Mouse (Mus musculus): Measurements from ENCODE around the gene Dyrk3. TPM values are rescaled to one million over a fixed set of nuclear protein-coding genes. Genes with fewer than 3 reads are reported as not detected.
A peak's percentile ranks its signal among the peaks of the same experiment; 100 is the strongest.

The Dyrk3 gene
- polyA plus RNA-seq, 1 experiment from 2014 or later = 4.3 TPM

- ATAC-seq (ENCODE audit: insufficient read depth) = peak; percentile 66
- no peak for TF ChIP-seq CTCF (IDR thresholded peaks at IDR 0.05; ENCODE audit: low read depth)
Measured at GRCm38 (mm10) chr1:131096803-131097699, 41.1 kb downstream of the Dyrk3 start.

GRCm38 (mm10) chr1:131096132-131096695 is 41.9 kb downstream of the Dyrk3 start:
- DNase-seq (peak; percentile 40), ATAC-seq (ENCODE audit: insufficient read depth) (no peak)
- Histone ChIP-seq H3K27ac (ENCODE audit: low read depth) (peak overlapping the region; percentile 95), H3K4me2 (peak overlapping the region; percentile 90), H3K4me1 (ENCODE audit: insufficient read depth) (peaks cover 19% of the 10 kb centered on the region), H3K4me3 (ENCODE audit: low read depth, low read length) (peak overlapping the region; percentile 96), H3K27me3 (ENCODE audit: insufficient read depth, low read length) (no peaks in the 10 kb centered on the region), H3K9ac (peak overlapping the region; percentile 91), H3K36me3 (ENCODE audit: insufficient read depth) (no peaks in the 10 kb centered on the region), H3K9me3 (ENCODE audit: low read depth, low read length) (no peaks in the 10 kb centered on the region)
- WGBS = 5% methylated on average over 9 of the region's 9 CpGs
- no peak for TF ChIP-seq CTCF (IDR thresholded peaks at IDR 0.05; ENCODE audit: low read depth)

More at GRCm38 (mm10) chr1:131096803-131097699, 41.1 kb downstream of the Dyrk3 start:
- under 1% methylated on average over 84 of the region's 98 CpGs for WGBS
- Histone ChIP-seq H3K27ac (ENCODE audit: low read depth) (peak overlapping the region; percentile 95), H3K4me2 (peak overlapping the region; percentile 90), H3K9ac (peak overlapping the region; percentile 91), H3K36me3 (ENCODE audit: insufficient read depth) (no peaks in the 10 kb centered on the region), H3K4me3 (ENCODE audit: low read depth, low read length) (peak overlapping the region; percentile 96), H3K9me3 (ENCODE audit: low read depth, low read length) (no peaks in the 10 kb centered on the region), H3K4me1 (ENCODE audit: insufficient read depth) (peaks cover 18% of the 10 kb centered on the region), H3K27me3 (ENCODE audit: insufficient read depth, low read length) (no peaks in the 10 kb centered on the region)
- peak; percentile 88 for DNase-seq

GRCm38 (mm10) chr1:131095574-131095973 is 42.6 kb downstream of the Dyrk3 start:
- Histone ChIP-seq H3K36me3 (ENCODE audit: insufficient read depth) (no peaks in the 10 kb centered on the region), H3K9me3 (ENCODE audit: low read depth, low read length) (no peaks in the 10 kb centered on the region), H3K4me3 (ENCODE audit: low read depth, low read length) (peak overlapping the region; percentile 96), H3K27me3 (ENCODE audit: insufficient read depth, low read length) (no peaks in the 10 kb centered on the region), H3K27ac (ENCODE audit: low read depth) (peak overlapping the region; percentile 95; the same call in 1 of the 2 replicates), H3K9ac (peak overlapping the region; percentile 91), H3K4me2 (peak overlapping the region; percentile 90), H3K4me1 (ENCODE audit: insufficient read depth) (peaks cover 25% of the 10 kb centered on the region)
- ATAC-seq (ENCODE audit: insufficient read depth) (no peak), DNase-seq (peak; percentile 68)
- no peak for TF ChIP-seq CTCF (IDR thresholded peaks at IDR 0.05; ENCODE audit: low read depth)
- WGBS = 16% methylated on average over 8 of the region's 8 CpGs

- 57% methylated on average over 8 of the region's 8 CpGs for WGBS
- no peak for ATAC-seq (ENCODE audit: insufficient read depth)
- no peak for TF ChIP-seq CTCF (IDR thresholded peaks at IDR 0.05; ENCODE audit: low read depth)
- H3K4me2 ChIP-seq = 0 out of 2 replicates have a peak overlapping the region, but pooled peaks have one; percentile 15
- H3K9ac ChIP-seq = no peak overlapping the region
- DNase-seq = no peak
- peaks cover 41% of the 10 kb centered on the region for H3K4me1 ChIP-seq (ENCODE audit: insufficient read depth)
- no peak overlapping the region for H3K4me3 ChIP-seq (ENCODE audit: low read depth, low read length)
- H3K36me3 ChIP-seq (ENCODE audit: insufficient read depth) = no peaks in the 10 kb centered on the region
- no peaks in the 10 kb centered on the region for H3K27me3 ChIP-seq (ENCODE audit: insufficient read depth, low read length)
- H3K27ac ChIP-seq (ENCODE audit: low read depth) = no peak overlapping the region
- H3K9me3 ChIP-seq (ENCODE audit: low read depth, low read length) = no peaks in the 10 kb centered on the region
Measured at GRCm38 (mm10) chr1:131093889-131094288, 44.3 kb downstream of the Dyrk3 start.

- no peak for TF ChIP-seq CTCF (IDR thresholded peaks at IDR 0.05; ENCODE audit: low read depth)
Measured at GRCm38 (mm10) chr1:131092846-131093245, 45.3 kb downstream of the Dyrk3 start.

GRCm38 (mm10) chr1:131092173-131092572 is 46.0 kb downstream of the Dyrk3 start:
- no peaks in the 10 kb centered on the region for H3K9me3 ChIP-seq (ENCODE audit: low read depth, low read length)
- H3K9ac ChIP-seq = no peak overlapping the region
- DNase-seq = no peak
- H3K4me3 ChIP-seq (ENCODE audit: low read depth, low read length) = no peak overlapping the region
- no peak overlapping the region for H3K4me2 ChIP-seq
- peaks cover 51% of the 10 kb centered on the region for H3K4me1 ChIP-seq (ENCODE audit: insufficient read depth)
- H3K27me3 ChIP-seq (ENCODE audit: insufficient read depth, low read length) = no peaks in the 10 kb centered on the region
- WGBS = 82% methylated on average over 3 of the region's 3 CpGs
- H3K27ac ChIP-seq (ENCODE audit: low read depth) = no peak overlapping the region
- no peaks in the 10 kb centered on the region for H3K36me3 ChIP-seq (ENCODE audit: insufficient read depth)
- no peak for ATAC-seq (ENCODE audit: insufficient read depth)
- no peak for TF ChIP-seq CTCF (IDR thresholded peaks at IDR 0.05; ENCODE audit: low read depth)

More at GRCm38 (mm10) chr1:131092846-131093245, 45.3 kb downstream of the Dyrk3 start:
- DNase-seq (no peak), ATAC-seq (ENCODE audit: insufficient read depth) (no peak)
- 94% methylated on average over 3 of the region's 3 CpGs for WGBS
- H3K36me3 ChIP-seq (ENCODE audit: insufficient read depth) = no peaks in the 10 kb centered on the region
- no peaks in the 10 kb centered on the region for H3K9me3 ChIP-seq (ENCODE audit: low read depth, low read length)
- no peaks in the 10 kb centered on the region for H3K27me3 ChIP-seq (ENCODE audit: insufficient read depth, low read length)
- no peak overlapping the region for H3K27ac ChIP-seq (ENCODE audit: low read depth)
- no peak overlapping the region for H3K4me3 ChIP-seq (ENCODE audit: low read depth, low read length)
- no peak overlapping the region for H3K9ac ChIP-seq
- no peak overlapping the region for H3K4me2 ChIP-seq
- peaks cover 48% of the 10 kb centered on the region for H3K4me1 ChIP-seq (ENCODE audit: insufficient read depth)

GRCm38 (mm10) chr1:131091481-131091880 is 46.7 kb downstream of the Dyrk3 start:
- H3K4me1 ChIP-seq (ENCODE audit: insufficient read depth) = peaks cover 58% of the 10 kb centered on the region
- no peaks in the 10 kb centered on the region for H3K9me3 ChIP-seq (ENCODE audit: low read depth, low read length)
- H3K4me3 ChIP-seq (ENCODE audit: low read depth, low read length) = no peak overlapping the region
- DNase-seq (no peak), ATAC-seq (ENCODE audit: insufficient read depth) (no peak)
- no peak for TF ChIP-seq CTCF (IDR thresholded peaks at IDR 0.05; ENCODE audit: low read depth)
- no peaks in the 10 kb centered on the region for H3K36me3 ChIP-seq (ENCODE audit: insufficient read depth)
- H3K9ac ChIP-seq = no peak overlapping the region
- no peaks in the 10 kb centered on the region for H3K27me3 ChIP-seq (ENCODE audit: insufficient read depth, low read length)
- WGBS = 75% methylated on average over 3 of the region's 3 CpGs
- H3K4me2 ChIP-seq = no peak overlapping the region
- no peak overlapping the region for H3K27ac ChIP-seq (ENCODE audit: low read depth)
